Mouse (Mus musculus): Measurements from ENCODE around the gene Celsr1. TPM values are rescaled to one million over a fixed set of nuclear protein-coding genes. Genes with fewer than 3 reads are reported as not detected.
"Not testable (repeated sequence)": the region's sequence is repeated elsewhere in the genome, so short reads cannot be mapped to it uniquely, and the experiment has no call there.

Celsr1 gene
- polyA plus RNA-seq, 1 experiment from 2014 or later = 2.2 TPM

GRCm38 (mm10) chr15:86060581-86060980, 27.0 kb upstream of the Celsr1 start:
- no peak for ATAC-seq (replicated peaks; ENCODE audit: low FRiP score, low TSS enrichment, low read depth)
- no peak overlapping the region for H3K4me2 ChIP-seq (ENCODE audit: low read length)

GRCm38 (mm10) chr15:86059835-86060380, 26.3 kb upstream of the Celsr1 start:
- Histone ChIP-seq H3K4me3 (ENCODE audit: low read depth, low read length) (peak overlapping the region; percentile 74; the same call in 1 of the 2 replicates), H3K27me3 (replicated peaks; ENCODE audit: control insufficient read depth, insufficient read depth, low read length) (no peaks in the 10 kb centered on the region), H3K9me3 (ENCODE audit: control insufficient read depth, low read length) (no peaks in the 10 kb centered on the region), H3K36me3 (ENCODE audit: control insufficient read depth, insufficient read depth, low read length) (no peaks in the 10 kb centered on the region), H3K4me2 (ENCODE audit: low read length) (peak overlapping the region; percentile 84), H3K4me1 (replicated peaks; ENCODE audit: control insufficient read depth, insufficient read depth, low read length) (peaks cover 24% of the 10 kb centered on the region), H3K9ac (ENCODE audit: low read length) (no peak overlapping the region), H3K27ac (ENCODE audit: low read depth) (no peak overlapping the region)
- DNase-seq (ENCODE audit: low spot score) (no peak), ATAC-seq (replicated peaks; ENCODE audit: low FRiP score, low TSS enrichment, low read depth) (no peak)
- WGBS = 71% methylated on average over 7 of the region's 7 CpGs

More at GRCm38 (mm10) chr15:86060581-86060980, 27.0 kb upstream of the Celsr1 start:
- no peaks in the 10 kb centered on the region for H3K9me3 ChIP-seq (ENCODE audit: control insufficient read depth, low read length)
- no peak overlapping the region for H3K4me3 ChIP-seq (ENCODE audit: low read depth, low read length)
- 89% methylated on average over 12 of the region's 12 CpGs for WGBS
- no peak overlapping the region for H3K9ac ChIP-seq (ENCODE audit: low read length)
- no peaks in the 10 kb centered on the region for H3K36me3 ChIP-seq (ENCODE audit: control insufficient read depth, insufficient read depth, low read length)
- DNase-seq (ENCODE audit: low spot score) = no peak
- H3K27me3 ChIP-seq (replicated peaks; ENCODE audit: control insufficient read depth, insufficient read depth, low read length) = no peaks in the 10 kb centered on the region
- peaks cover 24% of the 10 kb centered on the region for H3K4me1 ChIP-seq (replicated peaks; ENCODE audit: control insufficient read depth, insufficient read depth, low read length)
- no peak overlapping the region for H3K27ac ChIP-seq (ENCODE audit: low read depth)

GRCm38 (mm10) chr15:86058931-86059834, 25.6 kb upstream of the Celsr1 start:
- H3K27ac ChIP-seq (ENCODE audit: low read depth) = 0 out of 2 replicates have a peak overlapping the region, but pooled peaks have one; percentile 30
- ATAC-seq (replicated peaks; ENCODE audit: low FRiP score, low TSS enrichment, low read depth) = peak; percentile 42
- H3K9ac ChIP-seq (ENCODE audit: low read length) = peak overlapping the region; percentile 86
- peak overlapping the region; percentile 74 for H3K4me3 ChIP-seq (ENCODE audit: low read depth, low read length)
- peak overlapping the region; percentile 84 for H3K4me2 ChIP-seq (ENCODE audit: low read length)
- no peaks in the 10 kb centered on the region for H3K36me3 ChIP-seq (ENCODE audit: control insufficient read depth, insufficient read depth, low read length)
- peaks cover 24% of the 10 kb centered on the region for H3K4me1 ChIP-seq (replicated peaks; ENCODE audit: control insufficient read depth, insufficient read depth, low read length)
- DNase-seq (ENCODE audit: low spot score) = no peak
- WGBS = 2% methylated on average over 43 of the region's 49 CpGs
- H3K27me3 ChIP-seq (replicated peaks; ENCODE audit: control insufficient read depth, insufficient read depth, low read length) = no peaks in the 10 kb centered on the region
- H3K9me3 ChIP-seq (ENCODE audit: control insufficient read depth, low read length) = no peaks in the 10 kb centered on the region

- 0% methylated on average over 51 of the region's 70 CpGs for WGBS
- DNase-seq (ENCODE audit: low spot score) = peak; percentile 86
- Histone ChIP-seq H3K4me1 (replicated peaks; ENCODE audit: control insufficient read depth, insufficient read depth, low read length) (peaks cover 24% of the 10 kb centered on the region), H3K36me3 (ENCODE audit: control insufficient read depth, insufficient read depth, low read length) (no peaks in the 10 kb centered on the region), H3K4me3 (ENCODE audit: low read depth, low read length) (peak overlapping the region; percentile 74), H3K9ac (ENCODE audit: low read length) (peak overlapping the region; percentile 86), H3K27me3 (replicated peaks; ENCODE audit: control insufficient read depth, insufficient read depth, low read length) (no peaks in the 10 kb centered on the region), H3K9me3 (ENCODE audit: control insufficient read depth, low read length) (no peaks in the 10 kb centered on the region), H3K4me2 (ENCODE audit: low read length) (peak overlapping the region; percentile 84), H3K27ac (ENCODE audit: low read depth) (peak overlapping the region; percentile 30; the same call in 1 of the 2 replicates)
- ATAC-seq (replicated peaks; ENCODE audit: low FRiP score, low TSS enrichment, low read depth) = peak; percentile 76
Observed at GRCm38 (mm10) chr15:86058394-86058915, 24.9 kb upstream of the Celsr1 start.

- H3K4me3 ChIP-seq (ENCODE audit: low read depth, low read length) = peak overlapping the region; percentile 74
- ATAC-seq (replicated peaks; ENCODE audit: low FRiP score, low TSS enrichment, low read depth) = no peak; the same call in 1 of the 2 replicates
- H3K27ac ChIP-seq (ENCODE audit: low read depth) = peak overlapping the region; percentile 30; the same call in 1 of the 2 replicates
- WGBS = 10% methylated on average over 7 of the region's 7 CpGs
- H3K9ac ChIP-seq (ENCODE audit: low read length) = peak overlapping the region; percentile 86
- no peaks in the 10 kb centered on the region for H3K27me3 ChIP-seq (replicated peaks; ENCODE audit: control insufficient read depth, insufficient read depth, low read length)
- no peaks in the 10 kb centered on the region for H3K36me3 ChIP-seq (ENCODE audit: control insufficient read depth, insufficient read depth, low read length)
- no peaks in the 10 kb centered on the region for H3K9me3 ChIP-seq (ENCODE audit: control insufficient read depth, low read length)
- peak overlapping the region; percentile 84 for H3K4me2 ChIP-seq (ENCODE audit: low read length)
- no peak for DNase-seq (ENCODE audit: low spot score)
- peaks cover 24% of the 10 kb centered on the region for H3K4me1 ChIP-seq (replicated peaks; ENCODE audit: control insufficient read depth, insufficient read depth, low read length)
Observed at GRCm38 (mm10) chr15:86057908-86058307, 24.3 kb upstream of the Celsr1 start.

- Histone ChIP-seq H3K4me1 (replicated peaks; ENCODE audit: control insufficient read depth, insufficient read depth, low read length) (peaks cover 24% of the 10 kb centered on the region), H3K9ac (ENCODE audit: low read length) (peak within 1 kb of the TSS; percentile 86), H3K36me3 (ENCODE audit: control insufficient read depth, insufficient read depth, low read length) (no peaks in the 10 kb centered on the region), H3K27me3 (replicated peaks; ENCODE audit: control insufficient read depth, insufficient read depth, low read length) (no peaks in the 10 kb centered on the region), H3K9me3 (ENCODE audit: control insufficient read depth, low read length) (no peaks in the 10 kb centered on the region), H3K4me2 (ENCODE audit: low read length) (peak within 1 kb of the TSS; percentile 84), H3K27ac (ENCODE audit: low read depth) (peak within 1 kb of the TSS; percentile 30; the same call in 1 of the 2 replicates), H3K4me3 (ENCODE audit: low read depth, low read length) (peak within 1 kb of the TSS; percentile 74)
- DNase-seq (ENCODE audit: low spot score) = no peak
- whole genome bisulfite sequencing = 28% methylated on average over 6 of the region's 6 CpGs
- ATAC-seq (replicated peaks; ENCODE audit: low FRiP score, low TSS enrichment, low read depth) = no peak
Observed at GRCm38 (mm10) chr15:86057413-86057812, 23.8 kb upstream of the Celsr1 start, which contains the start of gene Gramd4. TSS of gene Gramd4 (plus strand) at chr15:86057695.

GRCm38 (mm10) chr15:86056221-86056760, 22.7 kb upstream of the Celsr1 start:
- Histone ChIP-seq H3K4me3 (ENCODE audit: low read depth, low read length) (no peak overlapping the region), H3K9me3 (ENCODE audit: control insufficient read depth, low read length) (no peaks in the 10 kb centered on the region), H3K4me1 (replicated peaks; ENCODE audit: control insufficient read depth, insufficient read depth, low read length) (peaks cover 15% of the 10 kb centered on the region), H3K36me3 (ENCODE audit: control insufficient read depth, insufficient read depth, low read length) (no peaks in the 10 kb centered on the region), H3K27me3 (replicated peaks; ENCODE audit: control insufficient read depth, insufficient read depth, low read length) (no peaks in the 10 kb centered on the region), H3K9ac (ENCODE audit: low read length) (no peak overlapping the region), H3K27ac (ENCODE audit: low read depth) (no peak overlapping the region), H3K4me2 (ENCODE audit: low read length) (no peak overlapping the region)
- 83% methylated on average over 5 of the region's 5 CpGs for WGBS
- DNase-seq (ENCODE audit: low spot score) (no peak), ATAC-seq (replicated peaks; ENCODE audit: low FRiP score, low TSS enrichment, low read depth) (no peak)

- H3K27ac ChIP-seq (ENCODE audit: low read depth); H3K4me1 ChIP-seq (replicated peaks; ENCODE audit: control insufficient read depth, insufficient read depth, low read length); DNase-seq (ENCODE audit: low spot score); H3K4me3 ChIP-seq (ENCODE audit: low read depth, low read length); H3K27me3 ChIP-seq (replicated peaks; ENCODE audit: control insufficient read depth, insufficient read depth, low read length); ATAC-seq (replicated peaks; ENCODE audit: low FRiP score, low TSS enrichment, low read depth); H3K4me2 ChIP-seq (ENCODE audit: low read length); H3K9ac ChIP-seq (ENCODE audit: low read length); H3K36me3 ChIP-seq (ENCODE audit: control insufficient read depth, insufficient read depth, low read length); H3K9me3 ChIP-seq (ENCODE audit: control insufficient read depth, low read length): not testable (repeated sequence)
- WGBS = 66% methylated on average over 3 of the region's 3 CpGs
Observed at GRCm38 (mm10) chr15:86054861-86055260, 21.3 kb upstream of the Celsr1 start.
